Mouse (Mus musculus) kidney, adult 2 months (tissue): Measurements from ENCODE around the gene Prr12. TPM values are rescaled to one million over a fixed set of nuclear protein-coding genes. Genes with fewer than 3 reads are reported as not detected.

Source experiments
- DNase-seq: peaks from one replicate; pipeline ENCODE4 v3.0.0; 2021
- H3K27ac ChIP-seq: fragments of 200-500 bp; 2 replicates; pipeline ENCODE4 v1.5.1; 2012; ENCODE audit warnings: low read depth, low read length, control low read depth, inconsistent platforms; ENCODE audit not compliant: insufficient read depth
- H3K27me3 ChIP-seq: fragments of 200-500 bp; replicated peaks from 2 replicates; pipeline ENCODE4 v1.6.1; 2012; ENCODE audit warnings: mild to moderate bottlenecking, moderate library complexity, low read length, inconsistent platforms; ENCODE audit not compliant: control insufficient read depth, insufficient read depth
- H3K36me3 ChIP-seq: fragments of 200-500 bp; 2 replicates; pipeline ENCODE4 v1.6.1; 2012; ENCODE audit warnings: mild to moderate bottlenecking, moderate library complexity, low read length, inconsistent platforms; ENCODE audit not compliant: control insufficient read depth, insufficient read depth
- H3K4me1 ChIP-seq: fragments of 200-500 bp; 2 replicates; pipeline ENCODE4 v1.6.1; 2011; ENCODE audit warnings: low read length; ENCODE audit not compliant: control insufficient read depth, insufficient read depth
- H3K4me3 ChIP-seq: fragments of 200-500 bp; 2 replicates; pipeline ENCODE4 v1.5.1; 2011; ENCODE audit warnings: mild to moderate bottlenecking, low read depth, low read length, control low read depth; ENCODE audit not compliant: insufficient read depth
- CTCF ChIP-seq: fragments of 200-500 bp; conservative IDR thresholded peaks from 2 replicates; pipeline ENCODE4 v1.5.1; 2011; ENCODE audit warnings: low read depth, mild to moderate bottlenecking, control low read depth, low read length, moderate library complexity, mixed read lengths; ENCODE audit not compliant: insufficient read depth, insufficient read length
- POLR2A ChIP-seq: fragments of 200-500 bp; IDR thresholded peaks from one replicate; pipeline ENCODE4 v1.6.1; 2011; ENCODE audit warnings: low read depth, low read length, control low read depth
- WGBS: fragments of 180-500 bp; shearing (Covaris S2); methylation state at CpG from one replicate; pipeline ENCODE4 v1.1.7; 2018; 5-methylcytosine and 5-hydroxymethylcytosine counted together
- polyA plus RNA-seq: library from polyadenylated mRNA; depleted of rRNA; stranded (reverse); fragments of >200 nt; gene quantifications from 2 replicates; pipeline ENCODE4 v1.2.3, GENCODE M21; 2012

Prr12 gene
- polyA plus RNA-seq, 1 experiment: 9.1 TPM

DNA sequence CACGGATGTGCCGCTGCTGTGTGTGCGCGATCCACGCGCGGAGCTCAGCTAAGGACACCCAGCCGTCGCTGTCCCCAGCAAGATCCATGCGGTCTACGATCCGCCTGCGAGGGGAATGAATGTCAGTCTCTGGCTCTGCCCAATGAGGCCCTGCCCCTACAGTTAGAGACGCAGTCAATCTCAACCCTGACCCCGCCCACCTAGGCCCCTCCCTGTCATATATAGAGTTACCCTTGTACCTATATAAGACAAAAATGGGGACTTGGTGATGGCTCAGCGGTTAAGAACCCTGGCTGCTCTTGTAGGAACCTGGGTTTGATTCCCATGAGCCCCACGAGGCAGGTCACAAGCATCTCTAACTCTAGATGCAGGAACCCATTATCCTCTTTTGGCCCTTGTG, 35.9 kb upstream of the Prr12 start:
- 95% methylated on average over 17 of the region's 17 CpGs for WGBS
- Histone ChIP-seq H3K27me3 (no peaks in the 10 kb centered on the region), H3K36me3 (no peaks in the 10 kb centered on the region), H3K27ac (no peak overlapping the region), H3K4me3 (no peak overlapping the region), H3K4me1 (no peaks in the 10 kb centered on the region)
- no peak for TF ChIP-seq POLR2A
- TF ChIP-seq CTCF: no peak
- no peak for DNase-seq

DNA sequence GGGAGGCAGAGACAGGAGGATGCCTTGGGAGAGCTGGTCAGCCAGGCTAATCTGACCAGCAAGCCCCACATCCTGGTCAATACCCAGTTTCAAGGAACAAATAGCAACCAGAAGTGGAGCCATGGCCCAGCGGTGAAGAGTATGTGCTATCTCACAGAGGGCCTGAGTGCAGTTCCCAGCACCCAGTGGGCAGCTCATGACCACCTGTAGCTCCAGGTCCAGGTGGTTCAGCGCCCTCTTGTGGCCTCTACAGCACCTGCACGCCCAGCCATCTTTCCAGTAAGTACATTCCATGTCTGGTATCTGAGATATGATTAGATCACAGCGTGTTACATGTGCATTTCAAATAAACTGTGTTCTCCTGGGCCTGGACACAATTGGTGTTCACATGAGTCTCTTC, 33.4 kb upstream of the Prr12 start:
- H3K4me3 ChIP-seq: no peak overlapping the region
- no peaks in the 10 kb centered on the region for H3K36me3 ChIP-seq
- no peak for DNase-seq
- H3K27ac ChIP-seq: no peak overlapping the region
- WGBS: 80% methylated on average over 4 of the region's 4 CpGs
- TF ChIP-seq CTCF (peak; percentile 22; the same call in 1 of the 2 replicates), POLR2A (no peak)
- H3K27me3 ChIP-seq: no peaks in the 10 kb centered on the region
- H3K4me1 ChIP-seq: no peaks in the 10 kb centered on the region; the same call in 1 of the 2 replicates

DNA sequence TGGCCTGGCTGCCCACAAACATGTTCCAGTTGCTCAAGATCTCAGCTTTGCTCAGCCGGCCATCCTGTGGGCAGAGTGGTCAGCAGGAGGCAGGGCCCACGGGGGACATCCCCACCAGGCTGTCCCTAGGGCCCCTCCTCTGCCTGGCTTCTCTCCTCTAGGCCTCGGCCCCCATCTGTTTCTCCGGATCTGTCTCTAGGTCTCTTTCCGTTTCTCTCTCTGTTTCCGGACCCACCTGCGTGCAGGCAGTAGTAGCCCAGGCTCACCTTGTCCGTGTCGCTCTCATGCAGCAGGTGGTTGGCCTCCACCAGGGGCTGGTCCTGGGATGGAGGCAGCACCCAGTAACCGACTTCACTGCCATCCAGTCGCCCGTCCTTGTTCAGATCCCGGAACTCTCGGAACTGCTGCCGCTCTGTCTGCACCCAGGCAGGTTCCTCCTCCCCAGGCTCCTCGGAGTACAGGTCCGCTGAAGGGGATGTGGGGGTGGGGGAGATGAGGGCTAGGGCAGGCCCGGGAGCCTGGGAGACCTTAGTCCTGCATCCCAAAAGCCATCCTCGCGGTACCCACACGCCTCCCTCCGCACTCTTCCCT, 30.7 kb upstream of the Prr12 start:
- no peaks in the 10 kb centered on the region for H3K27me3 ChIP-seq
- no peaks in the 10 kb centered on the region for H3K36me3 ChIP-seq
- H3K4me1 ChIP-seq: no peaks in the 10 kb centered on the region; the same call in 1 of the 2 replicates
- DNase-seq: no peak
- no peak for TF ChIP-seq CTCF
- no peak for TF ChIP-seq POLR2A
- no peak overlapping the region for H3K27ac ChIP-seq
- H3K4me3 ChIP-seq: no peak overlapping the region
- 83% methylated on average over 22 of the region's 22 CpGs for WGBS

DNA sequence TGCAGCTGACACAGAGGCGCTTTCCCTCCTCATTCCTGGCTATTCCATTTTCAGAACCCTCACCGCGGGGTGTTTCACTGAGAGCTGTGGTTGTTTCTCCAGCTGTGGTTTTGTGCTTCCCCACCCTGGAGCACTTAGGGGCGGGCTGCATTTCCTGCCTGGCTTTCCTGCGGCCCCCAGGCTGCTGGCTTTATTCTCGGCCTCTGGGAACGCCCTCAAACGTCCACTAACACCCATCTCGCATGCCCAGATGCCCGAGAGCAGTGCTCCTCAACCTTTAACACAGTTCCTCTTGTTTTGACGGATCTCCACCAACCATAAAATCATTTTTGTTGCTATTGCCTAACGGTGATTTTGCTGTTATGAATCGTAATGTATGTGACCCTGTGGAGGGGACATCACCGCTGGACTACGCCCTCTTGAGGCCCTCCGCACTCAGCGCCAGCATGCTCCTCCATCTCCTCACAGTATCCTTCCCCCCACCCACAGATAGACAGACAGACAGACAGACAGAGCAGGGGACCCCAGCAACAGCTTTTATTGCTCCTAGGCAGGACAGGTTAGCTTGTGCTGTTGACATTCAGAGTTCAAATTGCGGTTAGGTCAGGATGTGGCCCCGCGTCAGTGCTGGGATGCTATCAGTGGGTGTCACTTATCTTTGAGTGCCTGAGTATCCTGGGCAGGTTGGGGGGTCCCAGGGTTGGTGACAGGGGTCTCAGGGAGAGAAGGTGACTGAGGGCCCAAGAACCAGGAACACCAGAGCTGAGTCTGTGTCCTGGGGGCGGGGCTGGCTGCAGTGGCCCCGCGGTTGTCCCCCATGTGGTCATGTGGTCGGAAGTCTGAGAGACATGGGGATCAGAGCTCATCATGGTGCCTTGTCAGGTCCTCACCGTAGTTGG, 30.0 kb upstream of the Prr12 start:
- Histone ChIP-seq H3K36me3 (no peaks in the 10 kb centered on the region), H3K4me1 (no peaks in the 10 kb centered on the region; the same call in 1 of the 2 replicates), H3K27me3 (no peaks in the 10 kb centered on the region), H3K4me3 (no peak overlapping the region), H3K27ac (peak overlapping the region; percentile 17)
- DNase-seq: peak; percentile 64
- no peak for TF ChIP-seq CTCF
- no peak for TF ChIP-seq POLR2A
- 58% methylated on average over 25 of the region's 25 CpGs for WGBS

DNA sequence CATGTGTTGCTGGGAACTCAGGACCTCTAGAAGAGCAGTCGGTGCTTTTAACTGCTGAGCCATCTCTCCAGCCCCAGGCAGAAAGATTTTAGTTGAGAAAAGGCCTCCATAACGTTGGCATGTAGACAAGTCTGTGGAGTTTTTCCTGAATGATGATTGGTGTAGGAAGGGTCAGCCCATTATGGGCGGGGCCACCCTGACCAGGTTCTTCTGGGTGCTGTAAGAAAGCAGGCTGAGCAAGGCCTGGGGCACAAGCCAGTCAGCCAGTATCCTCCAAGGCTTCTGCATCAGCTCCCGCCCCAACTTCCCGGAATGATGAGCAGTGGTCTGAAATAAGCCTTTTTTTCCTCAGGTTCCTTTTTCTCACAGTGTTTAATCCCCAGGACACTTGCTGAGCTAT, 28.3 kb upstream of the Prr12 start:
- Histone ChIP-seq H3K27ac (no peak overlapping the region), H3K27me3 (no peaks in the 10 kb centered on the region)

DNA sequence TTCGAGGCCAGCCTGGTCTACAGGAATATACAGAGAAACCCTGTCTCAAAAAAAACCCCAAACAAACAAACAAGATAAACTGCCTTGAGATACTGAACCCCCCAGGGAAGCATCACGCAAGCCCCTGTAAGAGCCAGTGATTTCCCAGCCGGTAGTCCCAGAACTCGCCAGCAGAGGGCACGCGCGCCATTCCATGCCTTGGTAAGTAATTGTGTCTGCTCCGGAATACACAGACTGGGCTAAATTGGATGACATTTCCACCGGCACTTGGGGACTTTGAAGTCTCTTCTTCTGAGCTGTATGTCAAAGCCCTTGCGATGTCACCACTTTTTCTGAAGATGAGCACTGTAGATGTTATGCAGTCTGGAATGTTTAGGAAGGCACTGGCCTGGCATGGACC, 27.2 kb upstream of the Prr12 start:
- peak; percentile 93 for DNase-seq
- TF ChIP-seq POLR2A: no peak
- peak; percentile 96 for TF ChIP-seq CTCF
- H3K36me3 ChIP-seq: no peaks in the 10 kb centered on the region
- no peak overlapping the region for H3K27ac ChIP-seq
- 1% methylated on average over 10 of the region's 10 CpGs for WGBS
- H3K4me1 ChIP-seq: no peaks in the 10 kb centered on the region; the same call in 1 of the 2 replicates
- no peaks in the 10 kb centered on the region for H3K27me3 ChIP-seq
- no peak overlapping the region for H3K4me3 ChIP-seq

More for the DNA sequence above, 28.3 kb upstream of the Prr12 start:
- WGBS: 66% methylated on average over 5 of the region's 5 CpGs
- DNase-seq: no peak
- H3K36me3 ChIP-seq: no peaks in the 10 kb centered on the region
- TF ChIP-seq POLR2A (no peak), CTCF (no peak)
- no peak overlapping the region for H3K4me3 ChIP-seq
- H3K4me1 ChIP-seq: no peaks in the 10 kb centered on the region; the same call in 1 of the 2 replicates

DNA sequence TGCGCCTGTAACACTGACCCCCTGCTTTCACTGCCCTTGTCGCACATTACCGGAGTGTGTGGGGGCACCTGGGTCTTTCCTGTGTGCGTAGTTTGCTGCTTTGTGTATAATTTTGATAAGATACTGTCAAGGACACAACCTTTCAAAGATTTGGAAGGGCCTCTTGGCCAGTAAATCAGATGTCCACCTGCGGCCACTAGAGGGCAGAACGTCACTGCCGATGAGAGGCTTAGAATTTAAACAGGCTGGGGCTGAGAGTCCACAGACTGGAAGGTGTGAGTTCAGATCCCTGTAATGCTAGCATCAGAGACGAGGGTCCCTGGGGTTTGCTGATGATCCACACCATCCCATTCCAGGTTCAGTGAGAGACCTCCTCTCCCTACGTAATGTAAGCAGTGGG, 25.8 kb upstream of the Prr12 start:
- Histone ChIP-seq H3K27me3 (no peaks in the 10 kb centered on the region), H3K4me3 (no peak overlapping the region), H3K4me1 (no peaks in the 10 kb centered on the region; the same call in 1 of the 2 replicates), H3K27ac (no peak overlapping the region), H3K36me3 (no peaks in the 10 kb centered on the region)
- DNase-seq: peak; percentile 79
- 35% methylated on average over 9 of the region's 9 CpGs for WGBS
- peak; percentile 87 for TF ChIP-seq CTCF
- no peak for TF ChIP-seq POLR2A
